Mouse (Mus musculus): Measurements from ENCODE around the gene Fbxl7. TPM values are rescaled to one million over a fixed set of nuclear protein-coding genes. Genes with fewer than 3 reads are reported as not detected.
A peak's percentile ranks its signal among the peaks of the same experiment; 100 is the strongest.

Fbxl7 gene
- polyA plus RNA-seq, 1 experiment from 2014 or later = 15.8 TPM

DNA sequence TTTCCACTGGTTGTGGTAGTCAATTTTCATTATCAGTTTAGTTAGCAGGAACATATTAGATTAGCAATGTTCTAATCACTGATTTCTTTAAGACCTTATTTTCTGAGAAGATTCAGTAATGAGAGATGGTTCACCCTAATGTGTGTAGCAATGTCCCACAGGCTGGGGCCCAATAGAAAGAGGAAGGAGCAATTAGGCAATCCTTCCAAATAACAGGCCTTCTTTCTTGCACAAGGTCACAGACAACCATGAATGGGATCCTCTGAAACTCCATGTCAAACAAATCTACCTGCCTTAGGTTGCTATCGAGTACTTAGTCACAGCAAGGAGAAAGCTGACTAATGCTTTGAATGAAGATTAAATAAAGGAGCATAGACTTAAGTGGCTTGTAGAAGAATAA is 316.9 kb downstream of the Fbxl7 start:
- DNase-seq (ENCODE audit: low spot score) (no peak), ATAC-seq (replicated peaks; ENCODE audit: low FRiP score) (no peak)
- no peaks in the 10 kb centered on the region for H3K36me3 ChIP-seq (ENCODE audit: control insufficient read depth, insufficient read depth, low read length)
- no peak overlapping the region for H3K4me3 ChIP-seq (ENCODE audit: low read depth, low read length)
- no peaks in the 10 kb centered on the region for H3K9me3 ChIP-seq (ENCODE audit: control insufficient read depth, low read length)
- H3K9ac ChIP-seq (ENCODE audit: low read length) = no peak overlapping the region
- no peak overlapping the region for H3K4me2 ChIP-seq (ENCODE audit: low read depth, low read length, severe bottlenecking)
- no peaks in the 10 kb centered on the region for H3K4me1 ChIP-seq (replicated peaks; ENCODE audit: control insufficient read depth, insufficient read depth, low read length)
- H3K27me3 ChIP-seq (ENCODE audit: control insufficient read depth, insufficient read depth, low read length) = no peaks in the 10 kb centered on the region
- WGBS = 97% methylated on average over 1 of the region's 1 CpGs
- H3K27ac ChIP-seq (ENCODE audit: low read depth, low read length) = no peak overlapping the region

DNA sequence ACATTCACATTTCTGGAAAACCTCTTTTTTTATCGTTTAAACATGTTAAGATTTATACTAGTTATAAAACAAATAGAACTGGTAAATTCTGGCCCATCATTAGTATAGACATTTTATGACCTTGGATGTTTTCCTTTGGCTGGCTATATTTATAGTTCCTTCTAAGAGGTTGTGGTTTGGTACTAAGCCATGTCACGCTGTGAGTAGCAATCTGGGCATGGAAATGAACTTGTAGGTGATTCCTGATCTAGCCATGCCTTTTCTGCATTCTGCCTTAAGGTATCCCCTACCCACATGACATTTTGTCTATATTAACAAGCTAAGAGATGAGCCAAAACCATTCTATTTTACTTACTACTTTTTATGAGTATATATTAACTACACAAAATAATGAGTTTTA is 329.3 kb downstream of the Fbxl7 start:
- Histone ChIP-seq H3K4me1 (replicated peaks; ENCODE audit: control insufficient read depth, insufficient read depth, low read length) (no peaks in the 10 kb centered on the region), H3K36me3 (ENCODE audit: control insufficient read depth, insufficient read depth, low read length) (no peaks in the 10 kb centered on the region), H3K4me2 (ENCODE audit: low read depth, low read length, severe bottlenecking) (no peak overlapping the region), H3K9me3 (ENCODE audit: control insufficient read depth, low read length) (no peaks in the 10 kb centered on the region), H3K4me3 (ENCODE audit: low read depth, low read length) (no peak overlapping the region), H3K27me3 (ENCODE audit: control insufficient read depth, insufficient read depth, low read length) (no peaks in the 10 kb centered on the region), H3K9ac (ENCODE audit: low read length) (no peak overlapping the region), H3K27ac (ENCODE audit: low read depth, low read length) (no peak overlapping the region)
- WGBS = 92% methylated on average over 2 of the region's 2 CpGs
- ATAC-seq (replicated peaks; ENCODE audit: low FRiP score) (no peak), DNase-seq (ENCODE audit: low spot score) (no peak)

DNA sequence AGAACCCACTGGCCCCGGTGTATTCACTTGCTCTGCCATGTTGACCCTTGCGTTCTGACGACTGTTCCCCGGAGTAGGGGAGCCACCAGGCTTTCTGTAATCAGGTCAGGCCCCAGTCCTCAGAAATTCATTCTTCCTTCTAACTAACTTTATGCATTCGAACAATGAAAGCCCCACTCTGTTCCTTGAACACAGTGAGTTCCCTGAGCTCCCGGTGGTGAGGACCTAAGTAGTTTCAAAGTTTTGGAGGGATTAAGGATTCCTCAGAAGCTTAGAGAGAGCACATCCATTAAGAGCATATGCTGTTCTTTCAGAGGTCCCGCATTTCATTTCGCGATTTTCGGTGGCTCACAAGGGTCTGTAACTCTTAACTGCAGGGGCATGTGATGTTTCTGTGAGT is 341.8 kb downstream of the Fbxl7 start:
- WGBS = 19% methylated on average over 10 of the region's 10 CpGs
- Histone ChIP-seq H3K9me3 (ENCODE audit: control insufficient read depth, low read length) (no peaks in the 10 kb centered on the region), H3K27me3 (ENCODE audit: control insufficient read depth, insufficient read depth, low read length) (no peaks in the 10 kb centered on the region), H3K27ac (ENCODE audit: low read depth, low read length) (no peak overlapping the region), H3K36me3 (ENCODE audit: control insufficient read depth, insufficient read depth, low read length) (no peaks in the 10 kb centered on the region), H3K4me3 (ENCODE audit: low read depth, low read length) (no peak overlapping the region), H3K9ac (ENCODE audit: low read length) (no peak overlapping the region), H3K4me2 (ENCODE audit: low read depth, low read length, severe bottlenecking) (no peak overlapping the region), H3K4me1 (replicated peaks; ENCODE audit: control insufficient read depth, insufficient read depth, low read length) (no peaks in the 10 kb centered on the region)
- DNase-seq (ENCODE audit: low spot score) = no peak
- peak; percentile 30; the same call in 1 of the 2 replicates for ATAC-seq (replicated peaks; ENCODE audit: low FRiP score)

DNA sequence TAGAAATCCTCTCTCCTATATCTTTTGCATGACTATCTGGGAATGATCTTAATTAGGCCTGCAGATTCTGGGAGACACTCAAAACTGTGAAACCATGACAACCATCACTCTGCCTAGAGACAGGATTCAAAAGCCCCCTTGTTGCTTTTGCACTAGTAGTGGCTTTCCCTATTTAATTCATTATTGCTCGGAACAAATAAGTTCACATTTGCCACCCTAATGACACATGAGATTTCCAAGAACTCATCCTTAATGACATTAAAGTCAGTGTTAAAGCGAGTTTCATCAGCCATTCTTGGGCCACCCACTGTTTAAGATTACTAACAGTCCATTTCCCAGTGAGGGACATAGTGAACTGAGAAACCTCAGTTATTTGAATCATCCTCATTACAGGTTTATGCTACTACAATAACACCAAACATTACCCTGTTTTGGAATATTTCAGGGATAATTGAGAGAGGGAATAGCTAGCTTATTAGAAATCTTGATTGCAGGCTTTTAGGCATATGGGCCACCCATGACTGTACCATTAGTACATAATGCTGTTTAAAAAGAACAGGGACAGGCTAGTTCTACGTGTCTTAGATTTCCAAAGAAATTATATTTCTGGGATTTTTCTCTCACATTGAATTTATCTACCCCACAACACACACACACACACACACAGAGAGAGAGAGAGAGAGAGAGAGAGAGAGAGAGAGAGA is 361.2 kb downstream of the Fbxl7 start:
- Histone ChIP-seq H3K9me3 (ENCODE audit: control insufficient read depth, low read length) (no peaks in the 10 kb centered on the region), H3K4me3 (ENCODE audit: low read depth, low read length) (no peak overlapping the region), H3K27me3 (ENCODE audit: control insufficient read depth, insufficient read depth, low read length) (no peaks in the 10 kb centered on the region), H3K4me1 (replicated peaks; ENCODE audit: control insufficient read depth, insufficient read depth, low read length) (no peaks in the 10 kb centered on the region), H3K36me3 (ENCODE audit: control insufficient read depth, insufficient read depth, low read length) (no peaks in the 10 kb centered on the region), H3K4me2 (ENCODE audit: low read depth, low read length, severe bottlenecking) (no peak overlapping the region), H3K9ac (ENCODE audit: low read length) (no peak overlapping the region), H3K27ac (ENCODE audit: low read depth, low read length) (no peak overlapping the region)
- WGBS = 41% methylated on average over 3 of the region's 3 CpGs
- no peak for DNase-seq (ENCODE audit: low spot score)
- ATAC-seq (replicated peaks; ENCODE audit: low FRiP score) = peak; percentile 86

DNA sequence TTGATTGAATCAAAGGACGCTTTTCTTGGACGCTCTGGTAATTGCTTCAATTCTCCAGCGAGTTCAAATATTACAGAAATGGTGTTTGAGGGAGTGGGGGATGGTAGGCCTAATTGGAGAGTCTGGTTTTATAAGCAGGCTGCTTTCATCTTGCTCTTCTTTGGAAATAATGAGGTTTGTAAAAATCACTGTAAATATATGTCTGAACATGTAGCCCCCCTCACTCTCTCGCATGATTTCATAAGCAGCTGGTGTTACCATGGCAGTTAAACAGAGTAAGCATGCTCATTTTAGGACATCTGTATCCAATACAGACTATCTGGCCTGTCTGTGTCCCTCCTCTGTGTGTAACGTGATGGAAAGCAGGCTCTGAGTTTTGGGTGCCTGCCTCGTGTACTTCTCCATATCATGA is 376.2 kb downstream of the Fbxl7 start:
- Histone ChIP-seq H3K9me3 (ENCODE audit: control insufficient read depth, low read length) (no peaks in the 10 kb centered on the region), H3K4me3 (ENCODE audit: low read depth, low read length) (no peak overlapping the region), H3K9ac (ENCODE audit: low read length) (no peak overlapping the region), H3K4me2 (ENCODE audit: low read depth, low read length, severe bottlenecking) (no peak overlapping the region), H3K27ac (ENCODE audit: low read depth, low read length) (no peak overlapping the region), H3K36me3 (ENCODE audit: control insufficient read depth, insufficient read depth, low read length) (no peaks in the 10 kb centered on the region), H3K27me3 (ENCODE audit: control insufficient read depth, insufficient read depth, low read length) (no peaks in the 10 kb centered on the region), H3K4me1 (replicated peaks; ENCODE audit: control insufficient read depth, insufficient read depth, low read length) (no peaks in the 10 kb centered on the region)
- 0 out of 2 replicates have a peak, but pooled peaks have one; percentile 36 for ATAC-seq (replicated peaks; ENCODE audit: low FRiP score)
- no peak for DNase-seq (ENCODE audit: low spot score)
- WGBS = 60% methylated on average over 6 of the region's 6 CpGs

DNA sequence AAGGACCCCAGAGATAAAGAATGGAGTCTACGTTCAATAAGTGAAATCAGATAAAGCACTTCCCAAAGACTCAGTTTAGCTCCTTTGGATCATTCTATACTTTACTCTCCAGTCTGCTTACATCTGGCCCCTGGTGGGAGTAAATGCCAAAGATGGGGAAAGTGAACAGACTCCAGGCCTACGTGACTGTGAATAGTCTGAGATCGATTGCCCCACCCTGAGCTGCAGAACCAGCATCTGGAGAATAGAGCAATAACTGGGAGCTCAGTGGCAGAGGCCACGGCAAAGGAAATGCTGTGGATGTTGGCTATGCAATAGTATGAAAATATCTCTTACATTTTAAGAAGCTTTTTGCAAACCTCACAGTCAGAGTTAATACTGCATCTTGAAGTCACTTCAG is 394.4 kb downstream of the Fbxl7 start:
- Histone ChIP-seq H3K36me3 (ENCODE audit: control insufficient read depth, insufficient read depth, low read length) (no peaks in the 10 kb centered on the region), H3K27ac (ENCODE audit: low read depth, low read length) (no peak overlapping the region), H3K27me3 (ENCODE audit: control insufficient read depth, insufficient read depth, low read length) (no peaks in the 10 kb centered on the region), H3K4me2 (ENCODE audit: low read depth, low read length, severe bottlenecking) (no peak overlapping the region), H3K9me3 (ENCODE audit: control insufficient read depth, low read length) (no peaks in the 10 kb centered on the region), H3K4me3 (ENCODE audit: low read depth, low read length) (no peak overlapping the region), H3K9ac (ENCODE audit: low read length) (no peak overlapping the region), H3K4me1 (replicated peaks; ENCODE audit: control insufficient read depth, insufficient read depth, low read length) (no peaks in the 10 kb centered on the region)
- 80% methylated on average over 4 of the region's 4 CpGs for WGBS
- DNase-seq (ENCODE audit: low spot score) = no peak
- ATAC-seq (replicated peaks; ENCODE audit: low FRiP score) = no peak
